Mouse (Mus musculus): ENCODE measurements around the gene Scgb1a1. TPM values are rescaled to one million over a fixed set of nuclear protein-coding genes. Genes with fewer than 3 reads are reported as not detected.

The Scgb1a1 gene
- total and polyA plus RNA-seq, 3 experiments: not detected

DNA sequence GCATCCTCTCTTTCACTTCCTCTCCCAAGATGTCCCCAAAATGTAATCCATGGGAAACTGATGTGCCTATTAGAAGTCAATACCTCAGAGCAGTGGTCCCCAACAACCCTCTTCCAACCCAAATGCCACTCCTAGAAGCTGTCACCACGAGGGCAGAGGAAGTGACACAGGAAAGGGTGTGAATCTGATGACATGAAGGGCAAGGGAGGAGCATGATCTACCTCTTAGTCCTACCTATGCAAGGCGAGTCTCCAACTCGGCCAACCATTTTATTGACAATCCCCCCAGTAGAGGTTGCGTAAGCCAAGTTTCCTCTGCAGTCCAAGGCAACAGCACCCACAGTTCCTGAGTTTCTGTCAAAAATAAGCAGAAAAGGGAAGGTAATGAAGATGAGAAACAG is 28.5 kb upstream of the Scgb1a1 start:
- no peak overlapping the region for H3K27ac ChIP-seq (ENCODE audit: control insufficient read depth, low read depth, low read length)
- no peaks in the 10 kb centered on the region for H3K4me1 ChIP-seq (ENCODE audit: control insufficient read depth in 1 of 2, insufficient read depth in 2 of 2, low read length in 2 of 2)
- peaks cover 0 to 2% of the 10 kb centered on the region in 2 experiments; a peak in 2 of 4 replicates for H3K36me3 ChIP-seq (ENCODE audit: control insufficient read depth in 1 of 2, insufficient read depth in 2 of 2, low read length in 2 of 2)
- no peaks in the 10 kb centered on the region for H3K9me3 ChIP-seq (replicated peaks; ENCODE audit: insufficient read depth, low read length)
- H3K79me2 ChIP-seq (ENCODE audit: control insufficient read depth, insufficient read depth, low read length, poor library complexity): no peaks in the 10 kb centered on the region
- no peak for TF ChIP-seq USF1 (IDR thresholded peaks at IDR 0.05; ENCODE audit: low read depth, low read length)
- no peak for TF ChIP-seq MEF2A (IDR thresholded peaks at IDR 0.05; ENCODE audit: extremely low read depth, insufficient replicate concordance, low read depth, low read length, poor library complexity, severe bottlenecking)
- TF ChIP-seq MAZ (IDR thresholded peaks at IDR 0.05; ENCODE audit: low read depth, low read length): no peak
- no peak for TF ChIP-seq JUND (IDR thresholded peaks at IDR 0.05; ENCODE audit: low read depth, low read length)
- no peak for TF ChIP-seq HCFC1 (IDR thresholded peaks at IDR 0.05; ENCODE audit: low read depth, low read length)
- TF ChIP-seq GABPA (IDR thresholded peaks at IDR 0.05; ENCODE audit: low read depth, low read length): no peak
- TF ChIP-seq MXI1 (IDR thresholded peaks at IDR 0.05; ENCODE audit: low read depth, low read length): no peak
- TF ChIP-seq ZC3H11A (IDR thresholded peaks at IDR 0.05; ENCODE audit: low read depth, low read length): no peak
- no peak for TF ChIP-seq SIN3A (IDR thresholded peaks at IDR 0.05; ENCODE audit: low read length)
- no peak for TF ChIP-seq MYB (IDR thresholded peaks at IDR 0.05; ENCODE audit: low read depth, low read length)
- no peak for TF ChIP-seq RAD21 (IDR thresholded peaks at IDR 0.05; ENCODE audit: low read depth, low read length)
- no peak for TF ChIP-seq E2F4 (IDR thresholded peaks at IDR 0.05; ENCODE audit: borderline replicate concordance, low read depth, low read length)
- TF ChIP-seq CTCF (IDR thresholded peaks at IDR 0.05 in 2 of 3, conservative IDR thresholded peaks at IDR 0.05 in 1 of 3; ENCODE audit: control insufficient read depth in 1 of 3, insufficient read depth in 1 of 3, low read depth in 2 of 3, low read length in 3 of 3, poor library complexity in 1 of 3, severe bottlenecking in 1 of 3): no peak
- DNase-seq (ENCODE audit: low read depth, low spot score): no peak
- H3K27me3 ChIP-seq (ENCODE audit: control insufficient read depth in 1 of 2, insufficient read depth in 2 of 2, low read length in 2 of 2): no peaks in the 10 kb centered on the region
- no peak overlapping the region for H3K9ac ChIP-seq (ENCODE audit: control insufficient read depth, low read depth, low read length, poor library complexity, severe bottlenecking)
- H3K4me3 ChIP-seq (ENCODE audit: control insufficient read depth in 1 of 2, insufficient read depth in 1 of 2, low read depth in 2 of 2, low read length in 2 of 2): no peak overlapping the region

DNA sequence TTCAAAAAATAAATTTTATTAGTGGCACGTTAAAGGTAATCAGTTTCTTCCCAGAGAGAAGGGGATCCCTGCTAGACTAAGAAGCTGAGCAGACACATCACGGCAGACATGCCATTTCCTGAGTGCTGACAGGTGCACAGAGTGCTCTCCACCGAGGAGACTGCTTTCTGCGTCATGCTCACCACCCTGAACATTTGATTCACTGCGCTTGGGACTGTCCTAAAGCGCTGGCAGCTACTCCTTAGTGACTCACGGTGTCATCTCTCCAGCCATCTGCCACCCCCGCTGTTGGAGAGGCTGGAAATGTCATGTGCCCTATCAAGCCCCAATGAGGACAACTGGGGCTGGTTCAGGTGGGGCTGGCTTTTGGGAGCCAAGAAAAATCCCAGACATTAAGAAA is 24.3 kb upstream of the Scgb1a1 start:
- peaks cover 0 to 2% of the 10 kb centered on the region in 2 experiments; a peak in 3 of 4 replicates for H3K36me3 ChIP-seq (ENCODE audit: control insufficient read depth in 1 of 2, insufficient read depth in 2 of 2, low read length in 2 of 2)

More for the DNA sequence above, 24.3 kb upstream of the Scgb1a1 start:
- no peaks in the 10 kb centered on the region for H3K9me3 ChIP-seq (replicated peaks; ENCODE audit: insufficient read depth, low read length)
- H3K79me2 ChIP-seq (ENCODE audit: control insufficient read depth, insufficient read depth, low read length, poor library complexity): no peaks in the 10 kb centered on the region
- H3K27ac ChIP-seq (ENCODE audit: control insufficient read depth, low read depth, low read length): no peak overlapping the region
- no peaks in the 10 kb centered on the region for H3K27me3 ChIP-seq (ENCODE audit: control insufficient read depth in 1 of 2, insufficient read depth in 2 of 2, low read length in 2 of 2)
- no peak for TF ChIP-seq UBTF (IDR thresholded peaks at IDR 0.05; ENCODE audit: borderline replicate concordance, insufficient read depth, low read depth, low read length)
- TF ChIP-seq BHLHE40 (IDR thresholded peaks at IDR 0.05; ENCODE audit: borderline replicate concordance, low read depth, low read length): no peak
- no peak for TF ChIP-seq ZKSCAN1 (IDR thresholded peaks at IDR 0.05; ENCODE audit: low read depth, low read length)
- TF ChIP-seq MXI1 (IDR thresholded peaks at IDR 0.05; ENCODE audit: low read depth, low read length): no peak
- TF ChIP-seq E2F4 (IDR thresholded peaks at IDR 0.05; ENCODE audit: borderline replicate concordance, low read depth, low read length): no peak
- TF ChIP-seq MYB (IDR thresholded peaks at IDR 0.05; ENCODE audit: low read depth, low read length): no peak
- no peak for TF ChIP-seq TCF12 (IDR thresholded peaks at IDR 0.05; ENCODE audit: low read depth, low read length)
- no peak for TF ChIP-seq MAX (IDR thresholded peaks at IDR 0.05; ENCODE audit: low read length)
- no peak for TF ChIP-seq POLR2AphosphoS5 (IDR thresholded peaks at IDR 0.05; ENCODE audit: borderline replicate concordance, low read depth, low read length)
- TF ChIP-seq MAFK (IDR thresholded peaks at IDR 0.05; ENCODE audit: borderline replicate concordance, low read depth, low read length): no peak
- no peak for TF ChIP-seq NELFE (IDR thresholded peaks at IDR 0.05; ENCODE audit: low read depth, low read length)
- no peak overlapping the region for H3K4me3 ChIP-seq (ENCODE audit: control insufficient read depth in 1 of 2, insufficient read depth in 1 of 2, low read depth in 2 of 2, low read length in 2 of 2)
- H3K4me1 ChIP-seq (ENCODE audit: control insufficient read depth in 1 of 2, insufficient read depth in 2 of 2, low read length in 2 of 2): peaks cover 0 to 4% of the 10 kb centered on the region in 2 experiments; a peak in 1 of 4 replicates
- DNase-seq (ENCODE audit: low read depth, low spot score): no peak
- no peak overlapping the region for H3K9ac ChIP-seq (ENCODE audit: control insufficient read depth, low read depth, low read length, poor library complexity, severe bottlenecking)

Data from MEL (cell line).